Mouse (Mus musculus): ENCODE measurements around the gene Hspb8.

- TF ChIP-seq MEF2A (IDR thresholded peaks at IDR 0.05; ENCODE audit: borderline replicate concordance, low read depth, low read length) (no peak), E2F4 (IDR thresholded peaks at IDR 0.05; ENCODE audit: insufficient replicate concordance, low read depth, low read length) (no peak), ZNF384 (IDR thresholded peaks at IDR 0.05; ENCODE audit: low read depth, low read length) (no peak), MAX (IDR thresholded peaks at IDR 0.05; ENCODE audit: low read length) (no peak), TCF12 (IDR thresholded peaks at IDR 0.05; ENCODE audit: low read depth, low read length) (no peak), ZMIZ1 (IDR thresholded peaks at IDR 0.05; ENCODE audit: low read depth, low read length) (no peak), RAD21 (IDR thresholded peaks at IDR 0.05; ENCODE audit: low read depth, low read length) (no peak), EP300 (IDR thresholded peaks at IDR 0.05; ENCODE audit: low read length) (no peak)
Measured at GRCm38 (mm10) chr5:116422699-116423201, at the start of gene Hspb8.
